Mouse (Mus musculus) regulatory T cell (primary cell): Measurements from ENCODE around the gene Rasal1.

Experiments
- in situ Hi-C: fragments of 300-600 bp; cut with MboI, MseI; formaldehyde crosslinking; loops from one replicate; pipeline ENCODE4 v1.15.1; 2025; ENCODE audit warnings: high pct_unique_total_duplicates

Rasal1 gene

DNA sequence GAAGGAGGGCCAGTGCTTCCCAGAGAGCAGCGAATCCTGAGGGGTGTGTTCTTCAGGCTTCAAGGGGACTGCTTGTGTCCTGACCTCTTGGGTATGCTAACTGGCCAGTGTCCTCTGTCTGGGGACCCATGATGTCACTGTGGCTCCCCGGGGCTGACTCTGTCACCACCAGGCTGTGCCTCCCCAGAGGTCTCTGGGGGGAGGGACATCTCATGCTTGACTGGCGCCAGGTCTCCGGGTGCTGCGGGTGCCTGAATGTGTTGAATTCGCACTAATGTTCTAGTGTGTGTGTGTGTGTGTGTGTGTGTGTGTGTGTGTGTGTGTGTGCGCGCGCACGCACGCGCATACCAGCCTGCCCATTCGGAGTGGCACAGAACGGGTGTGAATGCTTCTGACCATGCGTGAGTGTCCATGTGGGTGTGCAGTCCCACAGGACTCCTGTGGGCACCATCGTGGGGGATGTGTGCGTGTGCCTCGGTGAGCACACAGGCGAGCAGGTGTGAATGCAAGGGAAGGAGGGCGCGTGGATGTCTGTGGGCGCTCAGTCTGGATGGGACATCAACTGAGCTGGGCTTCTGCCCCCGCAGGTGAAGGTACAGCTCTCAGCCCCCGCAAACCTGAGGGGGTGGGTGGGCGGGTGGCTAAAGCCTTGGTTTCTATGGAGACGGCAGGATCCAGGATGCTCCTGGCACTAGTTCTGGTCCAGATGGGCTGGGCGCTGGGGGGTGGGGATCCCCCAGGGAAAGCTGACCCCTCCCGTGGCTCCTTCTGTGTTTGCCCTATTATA is 4.5 kb downstream of the Rasal1 start:
- in situ Hi-C loops: no loop called here

DNA sequence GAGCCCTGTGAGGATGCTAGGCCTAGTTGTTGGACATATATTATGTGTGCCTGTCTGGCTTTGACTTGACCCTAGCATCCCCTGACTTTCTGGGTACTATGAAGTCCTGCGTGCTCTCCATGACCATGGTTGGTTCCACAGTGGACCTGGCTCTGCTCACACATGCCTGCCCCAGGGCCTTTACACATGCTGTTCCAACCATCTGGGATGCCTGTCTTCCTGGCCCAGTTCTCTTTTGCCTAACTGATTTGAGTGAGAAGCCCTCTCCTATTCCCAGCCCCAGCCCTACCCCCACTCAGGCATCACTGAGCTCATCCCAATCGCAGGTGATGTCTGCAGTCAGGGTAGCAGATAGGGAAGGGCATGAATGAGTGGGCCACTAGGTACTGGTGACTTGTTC is 5.3 kb downstream of the Rasal1 start:
- in situ Hi-C loops: no loop called here

DNA sequence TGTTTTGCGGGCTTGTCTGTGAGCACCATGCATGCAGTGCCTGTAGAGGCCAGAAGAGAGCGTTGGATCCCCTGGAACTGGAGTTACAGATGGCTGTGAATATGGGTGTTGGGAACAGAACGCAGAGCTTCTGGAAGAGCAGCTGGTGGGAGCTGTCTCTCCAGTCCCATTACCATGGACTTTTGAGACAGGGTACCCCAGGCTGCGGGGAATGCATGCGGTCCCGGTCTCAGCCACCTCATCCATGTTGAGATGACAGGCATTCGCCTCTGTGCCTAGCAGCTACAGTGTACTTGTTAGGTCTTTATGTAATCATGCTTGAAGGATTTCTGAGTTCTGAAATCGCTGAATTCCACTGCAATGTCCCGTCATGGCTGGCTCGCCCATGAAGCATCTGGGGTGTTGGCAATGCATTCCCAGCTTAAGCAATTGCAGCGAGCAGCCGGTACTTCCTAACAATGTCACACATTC is 7.7 kb downstream of the Rasal1 start:
- in situ Hi-C loops: no loop called here

DNA sequence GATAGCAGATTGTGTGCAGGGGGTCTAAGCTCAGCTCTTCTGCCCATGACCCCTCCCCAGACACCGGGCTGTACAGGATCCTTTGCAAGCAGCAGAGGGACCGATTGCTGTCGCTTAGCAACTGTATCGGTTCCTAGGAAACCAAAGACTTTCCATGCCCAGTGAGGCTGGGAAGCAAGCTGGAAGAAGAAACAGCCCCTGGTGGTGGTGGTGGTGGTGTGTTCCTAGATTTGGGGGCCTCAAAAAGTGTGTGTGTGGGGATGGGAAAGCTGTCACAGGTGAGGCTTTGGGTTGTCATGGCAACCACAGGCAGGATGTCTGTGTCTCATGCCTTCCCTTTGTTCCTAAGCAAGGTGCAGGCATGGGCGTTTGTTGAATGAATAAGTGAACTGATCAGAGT is 12.2 kb downstream of the Rasal1 start:
- in situ Hi-C loops: loop anchor here (5.0 kb wide), 1 partner anchor 39 kb away; no protein-coding TSS in a partner anchor

DNA sequence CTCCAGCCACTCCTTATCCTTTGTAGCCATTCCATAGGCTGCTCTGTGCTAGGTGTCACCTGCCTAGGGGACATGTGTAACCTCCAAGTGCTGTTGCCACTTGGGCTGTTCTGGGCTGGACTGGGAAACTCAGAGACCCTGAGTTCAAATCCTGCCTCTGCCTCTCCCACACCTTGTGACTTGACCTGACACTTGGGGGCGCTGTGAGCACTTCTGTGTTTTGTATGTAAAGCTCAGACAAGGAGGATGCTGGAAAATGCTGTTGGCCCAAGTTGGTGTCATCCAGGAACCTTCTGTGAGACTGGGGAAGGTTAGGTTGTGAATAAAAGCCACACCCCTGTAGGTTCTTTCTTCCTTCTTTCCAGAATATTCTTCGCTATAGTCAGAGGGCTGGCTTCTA is 16.3 kb downstream of the Rasal1 start:
- in situ Hi-C loops: loop anchor here (5.0 kb wide), 1 partner anchor 43 kb away; no protein-coding TSS in a partner anchor

DNA sequence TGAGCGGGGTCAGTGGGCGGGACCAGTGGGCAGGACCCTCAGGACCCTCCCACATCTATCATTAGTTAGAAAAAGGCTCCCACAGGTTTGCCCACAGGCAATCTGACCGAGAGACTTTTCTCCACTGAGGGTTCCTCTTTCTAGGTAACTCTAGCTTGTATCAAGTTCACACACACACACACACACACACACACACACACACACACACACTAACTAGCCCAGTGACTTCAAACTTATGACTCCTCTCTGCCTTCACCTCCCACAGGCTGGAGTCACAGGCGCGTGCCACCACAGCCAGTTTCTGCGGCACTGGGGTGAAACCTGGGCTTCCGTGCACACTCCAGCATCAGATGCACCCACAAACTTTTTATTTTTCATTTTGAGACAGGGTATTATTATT is 20.1 kb downstream of the Rasal1 start:
- in situ Hi-C loops: no loop called here

DNA sequence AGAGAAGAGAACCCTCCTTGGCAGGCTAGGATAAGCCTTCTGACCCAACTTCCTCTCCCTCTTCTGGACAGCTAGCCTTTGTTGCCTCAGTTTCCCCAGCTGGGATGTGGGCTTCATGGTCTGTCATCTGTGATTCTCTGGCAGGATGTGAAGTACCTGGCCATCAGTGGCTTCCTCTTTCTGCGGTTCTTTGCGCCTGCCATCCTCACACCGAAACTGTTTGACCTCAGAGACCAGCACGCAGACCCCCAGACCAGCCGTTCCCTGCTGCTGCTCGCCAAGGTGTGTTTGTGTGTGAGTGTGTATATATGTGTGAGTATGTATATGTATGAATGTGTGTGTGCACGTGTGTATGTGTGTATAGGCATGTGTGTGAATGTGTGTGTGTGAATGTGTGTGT is 21.5 kb downstream of the Rasal1 start:
- in situ Hi-C loops: no loop called here

DNA sequence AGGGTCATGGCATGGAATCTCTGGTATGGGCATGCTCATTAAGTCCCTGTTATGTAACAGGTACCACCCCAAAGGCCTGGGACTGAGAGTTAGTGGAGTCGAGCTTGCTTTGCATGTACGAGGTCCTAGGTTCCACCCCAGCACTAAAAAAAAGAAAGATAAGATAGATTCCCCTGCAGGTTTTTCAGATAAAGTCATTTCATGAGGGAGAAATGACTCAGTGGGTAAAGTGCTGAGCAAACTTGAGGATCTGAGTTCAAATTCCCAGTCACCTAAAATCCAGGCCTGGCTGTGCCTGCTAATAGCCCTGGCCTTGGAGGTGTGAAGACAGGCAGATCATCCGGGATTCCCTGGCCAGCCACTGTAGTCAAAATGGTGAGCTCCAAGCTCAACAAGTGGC is 23.3 kb downstream of the Rasal1 start:
- in situ Hi-C loops: no loop called here

DNA sequence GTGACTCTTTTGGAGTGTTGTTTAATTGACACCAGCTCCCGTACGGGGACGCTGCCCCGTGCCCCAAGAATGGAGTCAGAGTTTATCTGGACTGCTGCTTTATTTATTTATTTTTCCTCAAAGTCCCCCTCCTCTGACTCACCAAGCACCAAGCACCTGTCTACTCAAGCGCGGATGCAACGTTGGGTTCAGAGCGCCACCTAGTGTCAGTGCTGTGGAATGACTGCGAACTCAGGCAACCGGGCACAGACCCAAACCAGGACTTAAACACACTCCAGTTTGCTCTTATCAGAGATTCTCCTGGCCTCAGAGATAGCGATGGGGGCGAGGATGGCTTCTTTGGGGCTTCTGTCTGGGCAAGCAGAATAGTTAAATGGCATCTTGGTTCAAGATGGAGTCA is 25.0 kb downstream of the Rasal1 start:
- in situ Hi-C loops: no loop called here

DNA sequence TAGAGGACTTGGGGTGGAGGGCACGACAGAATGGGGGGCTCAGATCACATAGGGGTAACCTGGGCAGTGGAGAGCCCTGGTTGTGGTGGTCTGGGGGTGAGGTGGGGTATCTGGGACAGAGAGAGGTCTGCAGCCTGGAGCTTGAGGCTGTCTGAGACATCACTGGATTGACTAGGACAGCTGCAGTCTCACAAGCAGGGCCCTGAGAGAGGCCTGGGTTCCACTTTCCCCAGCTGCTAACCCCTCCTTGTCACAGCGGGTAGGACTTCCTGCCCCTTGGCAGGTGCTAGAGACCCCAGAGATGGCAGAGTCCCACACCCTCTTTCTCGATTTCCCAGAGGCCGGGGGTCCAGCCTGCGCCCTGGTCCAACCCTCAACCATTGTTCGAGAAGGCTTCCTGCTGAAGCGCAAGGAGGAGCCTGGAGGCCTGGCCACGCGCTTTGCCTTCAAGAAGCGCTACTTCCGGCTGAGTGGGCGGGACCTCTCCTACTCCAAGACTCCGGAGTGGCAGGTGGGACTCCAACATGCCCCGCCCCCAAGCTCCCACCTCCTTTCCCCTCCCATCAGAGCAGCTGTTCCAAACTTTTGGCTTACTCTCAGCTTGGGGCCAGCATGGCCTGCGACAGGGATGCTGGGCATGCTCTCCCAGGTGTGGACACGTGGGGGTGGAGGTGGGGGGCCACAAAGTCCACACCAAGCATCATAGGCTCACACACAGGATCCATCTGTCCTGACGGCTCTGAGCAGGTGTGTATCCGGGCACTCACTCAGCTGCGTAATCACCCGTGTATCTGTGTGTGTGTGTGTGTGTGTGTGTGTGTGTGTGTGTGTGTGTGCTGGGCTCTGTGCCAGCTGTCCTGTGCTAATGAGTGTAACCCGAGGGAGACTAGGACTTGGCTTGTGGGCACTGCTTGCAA is 25.9 kb downstream of the Rasal1 start:
- in situ Hi-C loops: no loop called here

DNA sequence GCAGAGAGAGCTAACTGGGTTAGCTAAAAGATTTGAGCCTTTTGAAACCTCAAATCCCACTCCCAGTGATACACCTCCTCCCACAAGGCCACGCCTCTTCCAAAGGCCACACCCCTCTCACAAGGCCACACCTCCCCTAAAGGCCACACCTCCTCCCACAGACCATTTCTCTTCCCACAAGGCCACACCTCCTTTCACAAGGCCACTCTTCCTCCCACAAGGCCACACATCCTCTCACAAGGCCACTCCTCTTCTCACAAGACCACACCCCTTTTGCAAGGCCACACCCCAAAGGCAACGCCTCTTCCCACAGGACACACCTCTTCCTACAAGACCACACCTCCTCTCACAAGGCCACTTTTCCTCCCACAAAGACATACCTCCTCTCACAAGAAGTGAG is 28.9 kb downstream of the Rasal1 start:
- in situ Hi-C loops: no loop called here

DNA sequence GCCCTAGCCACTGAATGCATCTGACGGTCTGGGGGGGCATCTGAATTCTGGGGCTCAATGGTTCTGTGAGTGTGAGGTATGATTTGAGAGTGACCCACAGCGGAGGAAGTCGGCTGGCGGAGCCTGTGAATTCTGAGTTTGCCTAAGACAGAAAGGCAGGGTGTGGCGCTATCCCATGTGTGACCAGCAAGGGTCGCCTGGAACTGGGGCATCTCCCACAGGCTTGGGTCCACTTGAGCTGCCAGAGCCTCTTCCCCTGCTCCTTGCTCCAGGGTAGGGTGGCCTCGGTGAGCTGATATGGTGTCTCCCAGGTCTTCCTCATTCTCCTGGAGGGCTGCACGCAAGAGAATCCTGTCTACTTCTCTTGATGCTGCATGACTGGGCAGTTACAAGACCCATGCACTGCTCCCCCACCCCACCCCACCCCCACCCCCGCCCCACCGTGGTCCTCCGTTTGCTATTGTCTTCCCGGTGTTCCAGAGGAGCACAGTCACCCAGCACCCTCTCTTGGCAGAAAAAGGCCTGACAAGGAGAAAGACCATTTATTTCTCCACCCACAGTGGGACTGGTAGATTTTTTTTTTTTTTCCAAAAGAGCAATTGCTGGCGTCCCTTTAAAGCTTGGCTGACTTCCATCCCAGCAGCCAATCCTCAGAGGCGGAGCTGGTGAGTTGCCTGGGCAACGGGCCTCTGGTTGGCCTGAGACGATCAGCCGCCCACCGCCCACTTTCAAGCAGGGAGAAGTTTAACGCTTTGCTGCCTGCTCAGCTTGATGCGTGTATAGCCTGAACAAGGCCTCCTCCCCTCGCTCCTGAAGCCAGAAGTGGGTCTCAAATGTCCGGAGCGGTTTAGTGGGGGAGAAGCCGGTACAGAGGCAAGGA is 31.3 kb downstream of the Rasal1 start:
- in situ Hi-C loops: no loop called here

DNA sequence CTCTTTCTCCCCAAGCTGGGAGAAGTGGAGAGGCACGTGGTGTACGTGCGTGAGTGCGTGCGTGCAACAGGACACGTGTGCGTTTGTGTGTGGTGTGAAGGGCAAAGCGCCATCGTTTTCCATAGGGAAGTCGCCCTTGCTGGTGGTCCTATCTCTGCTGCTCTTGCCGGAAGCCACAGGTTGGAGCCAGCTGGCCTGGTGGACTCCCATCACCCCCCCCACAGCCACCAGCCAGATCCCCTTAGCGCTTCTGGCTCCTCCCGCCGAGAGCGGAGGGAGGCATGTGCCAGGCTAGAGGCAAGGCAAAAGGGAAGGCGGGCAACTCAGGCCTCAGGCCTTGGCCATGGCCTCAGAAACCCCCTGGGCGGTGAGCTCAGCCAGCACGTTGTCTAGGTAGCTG is 32.3 kb downstream of the Rasal1 start:
- in situ Hi-C loops: no loop called here

DNA sequence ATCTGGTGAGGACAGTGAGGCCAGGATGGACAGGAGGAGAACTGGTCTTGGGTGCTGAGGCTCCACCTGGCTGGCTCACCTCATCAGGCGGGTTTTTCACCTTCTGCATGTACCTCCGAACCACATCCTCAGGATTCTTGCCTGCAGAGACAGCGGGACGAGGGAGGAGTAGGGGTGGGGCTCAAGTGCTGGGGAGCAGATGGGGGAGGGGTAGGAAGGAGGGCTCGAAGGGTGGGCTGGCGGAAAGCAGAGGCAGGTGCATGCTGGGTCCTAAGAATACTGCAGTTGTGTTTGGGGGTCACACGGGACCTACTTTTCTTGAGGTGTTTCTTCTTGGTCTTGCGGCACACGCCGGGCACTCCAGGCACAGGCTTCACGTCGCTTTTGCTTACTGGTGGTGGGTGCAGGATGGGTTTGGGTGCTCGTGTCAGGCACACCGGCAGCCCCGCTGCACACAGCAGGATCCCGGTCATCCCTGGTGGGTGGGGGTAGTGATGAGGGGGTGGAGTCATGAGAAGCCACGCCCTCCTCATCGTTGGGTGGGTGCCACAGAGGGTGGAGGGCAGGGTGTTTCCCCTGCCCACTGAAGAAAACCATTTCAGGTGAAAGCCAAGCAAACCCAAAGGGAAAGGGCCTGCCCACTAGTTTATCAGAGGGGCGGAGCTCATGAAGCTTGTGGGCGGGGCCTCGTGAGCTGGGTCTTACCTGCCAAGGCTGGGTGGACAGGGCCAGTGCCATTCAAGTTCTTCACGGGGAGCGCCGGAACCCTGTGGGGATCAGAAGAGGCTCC is 34.6 kb downstream of the Rasal1 start:
- in situ Hi-C loops: no loop called here

DNA sequence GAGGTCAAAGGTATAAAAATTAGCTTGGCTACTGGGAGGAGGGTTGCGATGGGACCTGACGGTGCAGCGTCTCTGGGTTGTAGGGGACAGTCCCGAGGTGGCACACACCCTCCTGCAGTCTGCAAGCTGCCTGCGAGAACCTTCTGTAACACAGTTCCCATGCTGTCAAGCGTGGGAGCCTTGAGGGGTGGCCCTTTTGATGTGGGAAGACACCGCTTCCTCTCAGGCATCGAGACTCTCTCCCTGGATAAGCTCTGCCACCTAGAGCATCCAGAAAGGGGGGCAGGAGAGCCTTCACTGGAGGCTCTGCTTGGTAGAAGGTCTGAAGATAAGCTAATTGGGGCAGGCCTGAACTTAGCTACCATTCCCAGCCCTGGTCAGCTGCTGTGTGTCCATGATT is 37.1 kb downstream of the Rasal1 start:
- in situ Hi-C loops: no loop called here

DNA sequence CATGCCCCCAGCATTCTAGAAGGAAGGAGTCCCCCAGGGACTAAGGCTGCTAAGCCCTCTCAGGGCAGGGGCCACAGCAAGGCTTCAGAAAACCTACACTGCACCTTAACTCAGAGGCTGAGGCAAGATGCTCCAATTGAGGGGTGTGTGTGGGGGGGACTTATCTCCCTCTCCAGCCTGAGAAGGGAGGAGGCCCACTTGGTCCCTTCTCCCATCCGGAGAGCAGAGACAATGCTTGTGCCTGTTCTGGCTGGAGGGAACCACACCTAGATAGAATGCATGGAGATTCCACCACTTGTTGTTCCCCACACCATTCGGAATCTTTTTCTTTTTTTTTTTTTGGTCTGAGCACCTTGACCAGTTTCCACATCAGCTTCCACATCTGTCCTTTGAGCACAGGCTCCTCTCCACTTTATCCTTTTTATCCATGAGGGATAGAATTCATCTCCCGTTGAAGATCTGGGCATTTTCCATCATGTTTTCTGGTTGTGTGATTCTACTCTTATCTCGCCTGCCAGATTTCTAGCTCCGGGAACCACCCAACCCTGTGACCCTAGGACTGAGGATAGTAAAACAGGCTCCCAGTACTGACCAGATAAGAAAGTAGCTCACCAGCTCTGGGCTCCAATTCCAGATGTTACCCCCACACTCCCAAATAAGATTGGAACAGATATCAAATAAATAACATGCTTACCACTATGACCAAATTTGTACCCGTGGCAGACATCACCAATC is 38.3 kb downstream of the Rasal1 start:
- in situ Hi-C loops: no loop called here

DNA sequence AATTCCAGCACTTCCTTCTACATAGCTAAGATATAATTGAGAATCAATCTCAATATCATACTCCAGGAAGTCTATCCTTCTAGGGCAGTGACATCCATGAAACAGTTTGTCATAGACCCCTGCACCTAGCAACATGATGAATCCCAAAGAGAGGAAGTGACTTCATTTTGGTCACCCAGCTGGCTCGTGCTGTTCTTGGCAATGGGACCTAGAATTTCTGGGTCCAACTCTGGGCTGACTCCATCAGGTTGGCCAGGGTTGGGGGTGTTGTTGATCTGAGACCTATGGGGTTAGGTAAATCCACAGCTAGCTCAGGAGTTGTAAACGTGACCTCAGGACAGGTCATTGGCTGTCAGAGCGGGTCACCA is 38.9 kb downstream of the Rasal1 start:
- in situ Hi-C loops: no loop called here

DNA sequence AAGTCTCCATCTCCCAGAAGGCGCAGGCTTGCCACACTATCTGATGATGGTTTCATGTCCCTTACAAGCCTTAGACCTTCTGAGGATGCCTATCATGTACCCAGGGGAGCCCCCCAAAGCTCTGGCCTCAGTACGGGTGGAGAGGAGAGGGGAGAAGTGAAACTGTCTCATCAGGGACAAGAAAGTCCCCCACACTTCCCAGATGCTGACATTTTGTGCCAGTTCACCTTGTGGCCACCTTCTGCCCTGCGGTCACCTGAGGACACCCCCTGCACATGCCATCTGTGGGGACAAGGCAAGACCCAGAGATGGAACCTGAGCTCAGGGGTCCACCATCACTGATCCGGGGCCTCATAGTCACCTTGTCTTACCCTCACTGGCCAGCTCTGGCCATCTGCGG is 39.3 kb downstream of the Rasal1 start:
- in situ Hi-C loops: no loop called here

DNA sequence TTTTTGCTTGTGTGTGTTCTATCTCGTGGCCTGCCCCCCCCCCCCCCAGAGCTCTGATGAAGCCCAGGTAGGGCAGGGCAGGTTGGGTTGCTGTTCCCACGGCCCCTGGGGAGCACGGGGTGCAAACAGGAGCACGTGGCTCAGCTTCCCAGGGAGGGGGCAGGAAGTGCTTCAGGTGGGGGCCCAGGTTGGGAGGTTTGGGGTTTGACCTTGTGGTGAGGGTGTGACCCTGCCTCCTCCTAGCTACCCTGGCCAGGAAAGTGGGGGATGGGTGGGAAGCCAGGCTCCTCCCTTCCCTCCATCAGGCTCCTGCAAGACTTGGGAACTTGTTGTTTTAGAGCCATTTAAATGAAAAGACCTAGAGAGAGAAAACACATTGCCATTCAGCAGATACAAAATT is 39.8 kb downstream of the Rasal1 start:
- in situ Hi-C loops: no loop called here

DNA sequence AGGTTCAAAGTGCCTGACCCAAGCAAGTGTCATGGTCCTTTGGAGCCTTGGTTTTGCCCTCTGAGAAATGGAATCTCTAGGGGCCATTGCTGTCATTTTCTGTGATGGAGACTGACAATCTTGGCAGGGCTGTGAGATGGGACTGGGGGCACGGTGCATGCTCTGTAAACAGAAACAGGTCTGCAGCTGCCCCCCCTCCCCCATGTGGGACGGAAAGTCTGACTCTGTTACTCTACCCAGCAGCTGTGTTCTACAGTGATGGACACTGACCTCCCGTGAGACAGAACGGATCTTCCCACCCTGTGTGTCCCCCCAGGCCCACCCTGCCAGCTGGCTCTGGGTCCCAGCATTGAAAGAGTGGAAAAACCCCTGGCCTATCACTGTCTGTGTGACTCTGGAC is 41.8 kb downstream of the Rasal1 start:
- in situ Hi-C loops: no loop called here
